Mouse (Mus musculus): Measurements from ENCODE around the gene Gucy2c.

Gucy2c gene

GRCm38 (mm10) chr6:136741281-136741680, 40.3 kb downstream of the Gucy2c start:
- no peak for DNase-seq (ENCODE audit: low spot score)

GRCm38 (mm10) chr6:136735766-136736165, 45.8 kb downstream of the Gucy2c start:
- no peak for DNase-seq (ENCODE audit: low spot score)

- DNase-seq (ENCODE audit: low spot score) = no peak
Measured at GRCm38 (mm10) chr6:136728144-136728543, 53.4 kb downstream of the Gucy2c start.

GRCm38 (mm10) chr6:136723171-136723570, 58.4 kb downstream of the Gucy2c start:
- no peak for DNase-seq (ENCODE audit: low spot score)

- no peak for DNase-seq (ENCODE audit: low spot score)
Measured at GRCm38 (mm10) chr6:136722565-136722964, 59.0 kb downstream of the Gucy2c start.

- peak; percentile 73 for DNase-seq (ENCODE audit: low spot score)
Measured at GRCm38 (mm10) chr6:136721925-136722324, 59.6 kb downstream of the Gucy2c start.

GRCm38 (mm10) chr6:136720436-136720835, 61.1 kb downstream of the Gucy2c start:
- no peak for DNase-seq (ENCODE audit: low spot score)

- no peak for DNase-seq (ENCODE audit: low spot score)
Measured at GRCm38 (mm10) chr6:136715881-136716431, 65.6 kb downstream of the Gucy2c start.

GRCm38 (mm10) chr6:136714097-136714496, 67.5 kb downstream of the Gucy2c start:
- DNase-seq (ENCODE audit: low spot score) = no peak

GRCm38 (mm10) chr6:136710408-136710807, 71.2 kb downstream of the Gucy2c start:
- no peak for DNase-seq (ENCODE audit: low spot score)

- no peak for DNase-seq (ENCODE audit: low spot score)
Measured at GRCm38 (mm10) chr6:136708597-136708996, 73.0 kb downstream of the Gucy2c start.

GRCm38 (mm10) chr6:136701878-136702277, 79.7 kb downstream of the Gucy2c start:
- DNase-seq (ENCODE audit: low spot score) = no peak

- no peak for DNase-seq (ENCODE audit: low spot score)
Measured at GRCm38 (mm10) chr6:136701185-136701584, 80.4 kb downstream of the Gucy2c start.

GRCm38 (mm10) chr6:136691314-136691713, 90.3 kb downstream of the Gucy2c start:
- no peak for DNase-seq (ENCODE audit: low spot score)

GRCm38 (mm10) chr6:136690527-136690926, 91.0 kb downstream of the Gucy2c start:
- no peak for DNase-seq (ENCODE audit: low spot score)

GRCm38 (mm10) chr6:136689790-136690413, 91.7 kb downstream of the Gucy2c start:
- DNase-seq (ENCODE audit: low spot score) = peak; percentile 10

GRCm38 (mm10) chr6:136685433-136685832, 96.1 kb downstream of the Gucy2c start:
- no peak for DNase-seq (ENCODE audit: low spot score)

GRCm38 (mm10) chr6:136683410-136684334, 97.9 kb downstream of the Gucy2c start:
- no peak for DNase-seq (ENCODE audit: low spot score)

- DNase-seq (ENCODE audit: low spot score) = no peak
Measured at GRCm38 (mm10) chr6:136679381-136679780, 102.2 kb downstream of the Gucy2c start.

- no peak for DNase-seq (ENCODE audit: low spot score)
Measured at GRCm38 (mm10) chr6:136674935-136675334, 106.6 kb downstream of the Gucy2c start.

GRCm38 (mm10) chr6:136672467-136672866, 109.1 kb downstream of the Gucy2c start:
- DNase-seq (ENCODE audit: low spot score) = no peak

GRCm38 (mm10) chr6:136669274-136669673, 112.3 kb downstream of the Gucy2c start:
- no peak for DNase-seq (ENCODE audit: low spot score)

All from embryo, embryonic 10.5 days (tissue).